Mouse (Mus musculus) liver, embryonic 14.5 days (tissue): ENCODE results near the gene Zfp101.

Experiments used
- CTCF ChIP-seq: IDR thresholded peaks from 2 replicates; pipeline ENCODE4 v1.5.1; 2016; ENCODE audit warnings: antibody characterized with exemption, low read depth, control low read depth
- EP300 ChIP-seq: IDR thresholded peaks from 2 replicates; pipeline ENCODE4 v1.6.1; 2016; ENCODE audit warnings: antibody characterized with exemption, low read depth

GRCm38 (mm10) chr17:33441159-33441558 lies 46.7 kb upstream of the Zfp101 start:
- TF ChIP-seq CTCF: no peak
- TF ChIP-seq EP300: no peak
